1 mouse cellular context compared by ENCODE assay signal in genomic region chr11:120373025-120373424, GRCm38 (mm10).
TF ChIP-seq lines count a peak whose summit lies in the region.

No protein-coding gene starts in this region.

TF ChIP-seq in MEL, 35 proteins besides CTCF, POLR2A, EP300 and RAD21 (continued from another document):
- no peak for TF ChIP-seq BHLHE40 (IDR thresholded peaks at IDR 0.05; ENCODE audit: borderline replicate concordance, low read depth, low read length)
